Mouse (Mus musculus): ENCODE data around the gene Tmem129.

DNA sequence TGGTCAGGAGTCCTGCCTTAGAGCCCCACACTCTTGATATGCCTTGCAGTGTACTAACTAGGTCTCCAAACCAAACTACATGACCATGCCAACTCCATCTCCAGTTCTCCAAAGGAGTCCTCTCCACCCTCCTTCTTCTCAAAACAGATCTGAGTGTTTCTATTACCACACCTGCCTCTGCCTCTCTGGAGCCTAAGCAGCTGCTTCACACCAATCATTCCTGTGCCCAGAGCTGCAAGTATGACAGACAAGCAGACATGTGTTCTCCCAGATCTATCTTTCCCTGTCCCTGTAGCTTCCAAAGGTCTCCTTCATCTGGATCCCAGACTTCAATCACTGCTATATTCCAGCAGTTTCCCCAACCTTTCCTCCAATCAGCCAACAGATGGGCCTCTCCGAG lies 1.5 kb downstream of the Tmem129 start:
- no peak for TF ChIP-seq POLR2A (IDR thresholded peaks at IDR 0.05; ENCODE audit: borderline replicate concordance, extremely low read depth, insufficient read depth, insufficient read length, poor library complexity, severe bottlenecking)
- no peak for TF ChIP-seq CTCF (IDR thresholded peaks at IDR 0.05; ENCODE audit: borderline replicate concordance, extremely low read depth, insufficient read depth, insufficient read length)
